Mouse (Mus musculus) brain, embryonic 14.5 days (tissue): ENCODE data around the gene Idh2.

Experiments
- CTCF ChIP-seq: fragments of 200-500 bp; IDR thresholded peaks from 2 replicates; pipeline ENCODE4 v1.5.1; 2012; ENCODE audit warnings: inconsistent platforms, mild to moderate bottlenecking, moderate library complexity, borderline replicate concordance; ENCODE audit not compliant: insufficient read depth, insufficient read length; ENCODE audit errors: extremely low read depth
- POLR2A ChIP-seq: fragments of 200-500 bp; IDR thresholded peaks from 2 replicates; pipeline ENCODE4 v1.6.1; 2012; ENCODE audit warnings: mild to moderate bottlenecking, inconsistent platforms, borderline replicate concordance; ENCODE audit not compliant: poor library complexity, insufficient read depth, insufficient read length, severe bottlenecking; ENCODE audit errors: extremely low read depth

GRCm38 (mm10) chr7:80138375-80138774 is 23.2 kb upstream of the Idh2 start:
- TF ChIP-seq POLR2A, result no peak
- no peak for TF ChIP-seq CTCF
